Mouse (Mus musculus) hindbrain, postnatal 0 days (tissue): ENCODE measurements around the gene Thtpa. TPM values are rescaled to one million over a fixed set of nuclear protein-coding genes. Genes with fewer than 3 reads are reported as not detected.

Experiments used
- ATAC-seq: fragments of 200-750 bp; cut with Nextera tagmentation; 2 replicates; pipeline ENCODE4 v1.8.0; 2017; ENCODE audit warnings: mild to moderate bottlenecking, moderate TSS enrichment, moderate library complexity
- DNase-seq: peaks from one replicate; pipeline ENCODE4 v3.0.0-alpha.2; 2015; ENCODE audit warnings: low spot score
- H3K27ac ChIP-seq: fragments of 300-500 bp; sonication (generic); 2 replicates; pipeline ENCODE4 v1.5.1; 2014; ENCODE audit warnings: mild to moderate bottlenecking
- H3K27me3 ChIP-seq: fragments of 300-500 bp; sonication (generic); 2 replicates; pipeline ENCODE4 v1.6.1; 2014; ENCODE audit warnings: low read length, mixed read lengths; ENCODE audit not compliant: insufficient read depth
- H3K36me3 ChIP-seq: fragments of 300-500 bp; sonication (generic); 2 replicates; pipeline ENCODE4 v1.6.1; 2014; ENCODE audit warnings: low read length, mixed read lengths; ENCODE audit not compliant: insufficient read depth
- H3K4me1 ChIP-seq: fragments of 300-500 bp; sonication (generic); 2 replicates; pipeline ENCODE4 v1.6.1; 2014; ENCODE audit warnings: antibody characterized with exemption, low read length, mixed read lengths; ENCODE audit not compliant: insufficient read depth
- H3K4me2 ChIP-seq: fragments of 300-500 bp; sonication (generic); 2 replicates; pipeline ENCODE4 v1.6.1; 2014; ENCODE audit warnings: low read depth, mild to moderate bottlenecking, low read length, moderate library complexity, mixed read lengths
- H3K4me3 ChIP-seq: fragments of 300-500 bp; sonication (generic); 2 replicates; pipeline ENCODE4 v1.5.1; 2014; ENCODE audit warnings: low read length
- H3K9ac ChIP-seq: fragments of 300-500 bp; sonication (generic); replicated peaks from 2 replicates; pipeline ENCODE4 v1.6.1; 2014; ENCODE audit warnings: mild to moderate bottlenecking, low read length, moderate library complexity, mixed read lengths
- H3K9me3 ChIP-seq: fragments of 300-500 bp; sonication (generic); 2 replicates; pipeline ENCODE4 v1.6.1; 2016; ENCODE audit warnings: low read length, mixed read lengths
- CTCF ChIP-seq: IDR thresholded peaks from 2 replicates; pipeline ENCODE4 v1.5.1; 2016; ENCODE audit warnings: antibody characterized with exemption, control low read depth, low read depth
- WGBS: fragments of 180-500 bp; shearing (Covaris S2); extraction: QIAGEN DNeasy Blood & Tissue Kit; methylation state at CpG from one replicate; pipeline ENCODE4 v1.1.7; 2014; 5-methylcytosine and 5-hydroxymethylcytosine counted together
- polyA plus RNA-seq: library from polyadenylated mRNA; unstranded; fragments of >200 nt; fragmentation: Nextera tagmentation; extraction: Ambion mirVana; gene quantifications from 2 replicates; pipeline ENCODE4 v1.2.1, GENCODE M21; 2015
- total RNA-seq: library from RNA; depleted of rRNA; stranded (reverse); fragments of >200 nt; gene quantifications from 2 replicates; pipeline ENCODE4 v1.2.3, GENCODE M21; 2014

Gene Thtpa
- total and polyA plus RNA-seq, 2 experiments from 2014 or later, result 32.8 to 44.1 TPM

- ATAC-seq (no peak), DNase-seq (peak; percentile 51)
- TF ChIP-seq CTCF, result no peak
- H3K9me3 ChIP-seq, result no peaks in the 10 kb centered on the region
- H3K4me3 ChIP-seq, result no peak overlapping the region
- 20% methylated on average over 6 of the region's 6 CpGs for WGBS
- no peak overlapping the region for H3K4me2 ChIP-seq
- H3K9ac ChIP-seq, result no peak overlapping the region
- H3K4me1 ChIP-seq, result peaks cover 11% of the 10 kb centered on the region; the same call in 1 of the 2 replicates
- peaks cover 23% of the 10 kb centered on the region for H3K36me3 ChIP-seq
- H3K27ac ChIP-seq, result peak overlapping the region; percentile 7
- H3K27me3 ChIP-seq, result no peaks in the 10 kb centered on the region
Observed at GRCm38 (mm10) chr14:55076224-55076623, 18.4 kb upstream of the Thtpa start.

- ATAC-seq (no peak), DNase-seq (no peak)
- Histone ChIP-seq H3K27me3 (no peaks in the 10 kb centered on the region), H3K36me3 (peaks cover 23% of the 10 kb centered on the region), H3K9ac (no peak overlapping the region), H3K27ac (peak overlapping the region; percentile 82; the same call in 1 of the 2 replicates), H3K9me3 (no peaks in the 10 kb centered on the region), H3K4me1 (peaks cover 11% of the 10 kb centered on the region; the same call in 1 of the 2 replicates), H3K4me3 (no peak overlapping the region), H3K4me2 (no peak overlapping the region)
- no peak for TF ChIP-seq CTCF
- 59% methylated on average over 3 of the region's 3 CpGs for WGBS
Observed at GRCm38 (mm10) chr14:55076956-55077355, 17.6 kb upstream of the Thtpa start.

GRCm38 (mm10) chr14:55077481-55078365 lies 16.9 kb upstream of the Thtpa start:
- Histone ChIP-seq H3K4me2 (no peak overlapping the region; the same call in 1 of the 2 replicates), H3K36me3 (peaks cover 23% of the 10 kb centered on the region; the same call in 1 of the 2 replicates), H3K27ac (peak overlapping the region; percentile 82), H3K4me3 (no peak overlapping the region), H3K9ac (no peak overlapping the region), H3K4me1 (peaks cover 11% of the 10 kb centered on the region; the same call in 1 of the 2 replicates), H3K27me3 (no peaks in the 10 kb centered on the region), H3K9me3 (no peaks in the 10 kb centered on the region)
- peak; percentile 73 for DNase-seq
- no peak for TF ChIP-seq CTCF
- peak; percentile 41; the same call in 1 of the 2 replicates for ATAC-seq
- WGBS, result 14% methylated on average over 15 of the region's 15 CpGs

- H3K27me3 ChIP-seq, result no peaks in the 10 kb centered on the region
- ATAC-seq (peak; percentile 39), DNase-seq (peak; percentile 61)
- peak overlapping the region; percentile 82 for H3K27ac ChIP-seq
- no peak overlapping the region for H3K4me3 ChIP-seq
- 0 out of 2 replicates have a peak, but pooled peaks cover 15% of the 10 kb centered on the region for H3K36me3 ChIP-seq
- WGBS, result 10% methylated on average over 23 of the region's 23 CpGs
- H3K9me3 ChIP-seq, result no peaks in the 10 kb centered on the region
- H3K9ac ChIP-seq, result peak overlapping the region; percentile 31; the same call in 1 of the 2 replicates
- no peak for TF ChIP-seq CTCF
- H3K4me1 ChIP-seq, result peaks cover 11% of the 10 kb centered on the region; the same call in 1 of the 2 replicates
- peak overlapping the region; percentile 6; the same call in 1 of the 2 replicates for H3K4me2 ChIP-seq
Observed at GRCm38 (mm10) chr14:55078366-55078989, 16.1 kb upstream of the Thtpa start.

GRCm38 (mm10) chr14:55079214-55079970 lies 15.2 kb upstream of the Thtpa start:
- Histone ChIP-seq H3K4me3 (no peak overlapping the region), H3K36me3 (0 out of 2 replicates have a peak, but pooled peaks cover 6% of the 10 kb centered on the region), H3K4me1 (peaks cover 11% of the 10 kb centered on the region; the same call in 1 of the 2 replicates), H3K9ac (peak overlapping the region; percentile 22; the same call in 1 of the 2 replicates), H3K4me2 (no peak overlapping the region), H3K27ac (peak overlapping the region; percentile 82; the same call in 1 of the 2 replicates), H3K27me3 (no peaks in the 10 kb centered on the region), H3K9me3 (no peaks in the 10 kb centered on the region)
- 21% methylated on average over 8 of the region's 8 CpGs for WGBS
- DNase-seq, result peak; percentile 89
- TF ChIP-seq CTCF, result peak; percentile 94
- ATAC-seq, result peak; percentile 55

GRCm38 (mm10) chr14:55081105-55081504 lies 13.5 kb upstream of the Thtpa start:
- peaks cover 20% of the 10 kb centered on the region for H3K4me1 ChIP-seq
- no peak for DNase-seq
- 21% methylated on average over 5 of the region's 5 CpGs for WGBS

More at GRCm38 (mm10) chr14:55081105-55081504, 13.5 kb upstream of the Thtpa start:
- H3K9me3 ChIP-seq, result no peaks in the 10 kb centered on the region
- 0 out of 2 replicates have a peak, but pooled peaks cover 6% of the 10 kb centered on the region for H3K36me3 ChIP-seq
- no peak for TF ChIP-seq CTCF
- ATAC-seq, result no peak
- no peak overlapping the region for H3K9ac ChIP-seq
- H3K27ac ChIP-seq, result no peak overlapping the region
- H3K4me2 ChIP-seq, result no peak overlapping the region
- H3K27me3 ChIP-seq, result no peaks in the 10 kb centered on the region
- no peak overlapping the region for H3K4me3 ChIP-seq
